Comparison of ENCODE assay signal across 8 mouse cellular contexts in the genomic region with DNA sequence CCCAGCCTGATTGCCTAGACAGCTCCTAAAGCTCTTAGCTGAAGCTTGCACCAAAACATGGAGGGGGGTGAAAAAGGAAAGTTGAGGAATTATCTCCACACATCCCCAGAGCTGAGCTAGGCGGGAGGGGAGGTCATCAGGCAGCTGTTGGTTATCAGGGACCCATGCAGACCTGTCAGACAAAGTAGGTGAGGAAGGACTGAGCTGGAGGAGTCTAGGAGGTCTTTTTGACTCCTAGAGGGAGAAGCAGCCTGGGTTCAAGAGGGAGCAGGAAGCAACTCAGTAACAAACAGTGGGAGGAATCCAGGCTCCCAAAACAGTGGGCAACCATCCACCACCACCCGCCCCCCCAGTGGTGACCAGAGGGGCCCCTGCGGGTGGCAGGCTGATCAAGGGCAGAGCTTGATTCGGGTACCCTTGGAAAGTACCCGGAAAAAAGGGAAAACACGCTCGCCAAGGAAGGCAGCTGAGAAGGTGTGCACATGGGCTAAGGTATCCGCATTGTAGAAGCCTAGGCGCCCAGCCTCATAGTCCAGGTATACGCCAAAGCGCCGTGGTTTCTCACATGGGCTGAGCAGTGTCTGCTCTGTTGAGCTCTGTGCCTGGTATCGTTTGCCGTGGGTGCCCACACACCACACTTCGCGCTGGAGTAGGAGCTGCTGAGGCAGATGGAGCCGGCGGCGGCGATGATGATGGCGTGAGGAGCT. TPM values are rescaled to one million over a fixed set of nuclear protein-coding genes. Genes with fewer than 3 reads are reported as not detected.
DNase-seq lines count a peak whose midpoint lies in the region; ATAC-seq and TF ChIP-seq lines count a peak whose summit lies in the region.

No protein-coding gene starts in this region.

- no peak overlapping the region for H3K27ac ChIP-seq in forebrain, embryonic 15.5 days (replicated peaks)
- H3K27ac ChIP-seq in limb, embryonic 11.5 days (replicated peaks; ENCODE audit: low read depth, low read length), result no peak overlapping the region
- no peak overlapping the region for H3K27ac ChIP-seq in neural tube, embryonic 15.5 days (replicated peaks)
- H3K27ac ChIP-seq in thymus, adult 2 months (ENCODE audit: control insufficient read depth, insufficient read depth, low read length), result no peak overlapping the region

- peak; percentile 46 for ATAC-seq in forebrain, embryonic 15.5 days (replicated peaks)
- ATAC-seq in limb, embryonic 11.5 days (ENCODE audit: insufficient number of reproducible peaks, low FRiP score, low TSS enrichment, low read depth), result peak; percentile 62
- peak; percentile 48 for ATAC-seq in neural tube, embryonic 15.5 days (ENCODE audit: low FRiP score)

- H3K27me3 ChIP-seq in forebrain, embryonic 15.5 days, result no peaks in the 10 kb centered on the region
- H3K27me3 ChIP-seq in limb, embryonic 11.5 days (ENCODE audit: control insufficient read depth, insufficient read depth, low read length), result no peaks in the 10 kb centered on the region
- no peaks in the 10 kb centered on the region for H3K27me3 ChIP-seq in neural tube, embryonic 15.5 days (replicated peaks)
- no peaks in the 10 kb centered on the region for H3K27me3 ChIP-seq in thymus, adult 2 months (ENCODE audit: control insufficient read depth, insufficient read depth, low read length)

- H3K4me1 ChIP-seq in forebrain, embryonic 15.5 days, result peaks cover 12% of the 10 kb centered on the region
- peaks cover 5% of the 10 kb centered on the region for H3K4me1 ChIP-seq in limb, embryonic 11.5 days (ENCODE audit: control insufficient read depth, insufficient read depth, low read length)
- peaks cover 14% of the 10 kb centered on the region for H3K4me1 ChIP-seq in neural tube, embryonic 15.5 days
- H3K4me1 ChIP-seq in thymus, adult 2 months (replicated peaks; ENCODE audit: control insufficient read depth, insufficient read depth, low read length), result peaks cover 4% of the 10 kb centered on the region; the same call in 1 of the 2 replicates

- WGBS in forebrain, embryonic 15.5 days, result 59% methylated on average over 21 of the region's 21 CpGs
- 59% methylated on average over 21 of the region's 21 CpGs for WGBS in limb, embryonic 11.5 days
- WGBS in neural tube, embryonic 15.5 days, result 60% methylated on average over 21 of the region's 21 CpGs
- 88% methylated on average over 21 of the region's 21 CpGs for WGBS in thymus, adult 2 months

- no peak overlapping the region for H3K4me3 ChIP-seq in forebrain, embryonic 15.5 days
- H3K4me3 ChIP-seq in limb, embryonic 11.5 days (ENCODE audit: low read depth, low read length), result no peak overlapping the region
- H3K4me3 ChIP-seq in neural tube, embryonic 15.5 days (replicated peaks), result no peak overlapping the region
- H3K4me3 ChIP-seq in thymus, adult 2 months (ENCODE audit: control insufficient read depth, insufficient read depth, low read length), result no peak overlapping the region

- TF ChIP-seq CTCF in thymus, adult 2 months (IDR thresholded peaks at IDR 0.05; ENCODE audit: borderline replicate concordance, control insufficient read depth, extremely low read depth, insufficient read depth, low read length, poor library complexity), result no peak

- DNase-seq in left cerebral cortex, adult 18-20 months (ENCODE audit: low spot score in 2 of 2), result peak; percentile 44 to 60
- no peak for DNase-seq in left cerebral cortex, adult 11 months (ENCODE audit: low spot score)
- no peak for DNase-seq in limb, embryonic 11.5 days (ENCODE audit: low spot score)
- DNase-seq in cerebellum, postnatal 25 days, result no peak
- no peak for DNase-seq in thymus, adult 2 months
- DNase-seq in heart, adult 8-10 months (ENCODE audit: low spot score), result no peak

- no peak overlapping the region for H3K9ac ChIP-seq in forebrain, embryonic 15.5 days (replicated peaks)
- no peak overlapping the region for H3K9ac ChIP-seq in limb, embryonic 11.5 days (ENCODE audit: low read length)
- H3K9ac ChIP-seq in neural tube, embryonic 15.5 days (replicated peaks), result no peak overlapping the region

- TF ChIP-seq POLR2A in thymus, adult 2 months (IDR thresholded peaks at IDR 0.05; ENCODE audit: control insufficient read depth, extremely low read depth, insufficient read depth, low read length, poor library complexity), result no peak

- no peak overlapping the region for H3K4me2 ChIP-seq in forebrain, embryonic 15.5 days (replicated peaks)
- H3K4me2 ChIP-seq in limb, embryonic 11.5 days (ENCODE audit: low read depth, severe bottlenecking), result no peak overlapping the region
- H3K4me2 ChIP-seq in neural tube, embryonic 15.5 days, result no peak overlapping the region

- H3K36me3 ChIP-seq in forebrain, embryonic 15.5 days, result peaks cover 99% of the 10 kb centered on the region
- H3K36me3 ChIP-seq in limb, embryonic 11.5 days (ENCODE audit: control insufficient read depth, insufficient read depth, low read length), result peaks cover 34% of the 10 kb centered on the region
- H3K36me3 ChIP-seq in neural tube, embryonic 15.5 days, result peaks cover 95% of the 10 kb centered on the region
- H3K36me3 ChIP-seq in thymus, adult 2 months (ENCODE audit: control insufficient read depth, insufficient read depth, low read length), result peaks cover 90% of the 10 kb centered on the region

- no peaks in the 10 kb centered on the region for H3K9me3 ChIP-seq in forebrain, embryonic 15.5 days
- no peaks in the 10 kb centered on the region for H3K9me3 ChIP-seq in limb, embryonic 11.5 days (ENCODE audit: control insufficient read depth, low read length)
- H3K9me3 ChIP-seq in neural tube, embryonic 15.5 days (replicated peaks), result no peaks in the 10 kb centered on the region

RNA-seq across cellular contexts. Expression of a gene that starts 6.9 kb away (rescaled TPM):
- 100 to 1,000 TPM; 233 to 240 TPM for total RNA-seq in left cerebral cortex, adult 18-20 months (2021)
- polyA plus RNA-seq in forebrain, embryonic 15.5 days (2015; fragmentation: Nextera tagmentation; extraction: Ambion mirVana), result 475 and 481 TPM in 2 replicates
- polyA plus RNA-seq in limb, embryonic 11.5 days (2014; fragmentation: Nextera tagmentation; extraction: Ambion mirVana), result 805 and 864 TPM in 2 replicates
- polyA plus RNA-seq in neural tube, embryonic 15.5 days (2015; fragmentation: Nextera tagmentation; extraction: Ambion mirVana), result 351 and 459 TPM in 2 replicates
- 3,906 and 3,990 TPM in 2 replicates for polyA plus RNA-seq in thymus, adult 2 months (2012; rRNA removed)
- 100 to 1,000 TPM; 385 to 495 (median 425) TPM for total RNA-seq in heart, adult 8-10 months (2022)

RNA-seq across cellular contexts. Expression of a gene that starts 10.1 kb away (rescaled TPM):
- total RNA-seq in left cerebral cortex, adult 18-20 months (2021), result 10 to 100 TPM; 57.1 to 60.2 TPM
- 6.0 and 6.3 TPM in 2 replicates for polyA plus RNA-seq in forebrain, embryonic 15.5 days (2015; fragmentation: Nextera tagmentation; extraction: Ambion mirVana)
- 5.7 TPM in 2 replicates for polyA plus RNA-seq in limb, embryonic 11.5 days (2014; fragmentation: Nextera tagmentation; extraction: Ambion mirVana)
- polyA plus RNA-seq in neural tube, embryonic 15.5 days (2015; fragmentation: Nextera tagmentation; extraction: Ambion mirVana), result 6.4 and 7.3 TPM in 2 replicates
- polyA plus RNA-seq in thymus, adult 2 months (2012; rRNA removed), result 41.7 and 41.9 TPM in 2 replicates
- total RNA-seq in heart, adult 8-10 months (2022), result 10 to 100 TPM; 22.2 to 28.9 (median 23.8) TPM

RNA-seq across cellular contexts. Expression of a gene that starts 18.9 kb away (rescaled TPM):
- total RNA-seq in left cerebral cortex, adult 18-20 months (2021), result 1 to 10 TPM; 2.3 to 3.7 TPM
- polyA plus RNA-seq in forebrain, embryonic 15.5 days (2015; fragmentation: Nextera tagmentation; extraction: Ambion mirVana), result 1.4 and 1.7 TPM in 2 replicates
- polyA plus RNA-seq in limb, embryonic 11.5 days (2014; fragmentation: Nextera tagmentation; extraction: Ambion mirVana), result 0.25 and 0.41 TPM in 2 replicates
- polyA plus RNA-seq in neural tube, embryonic 15.5 days (2015; fragmentation: Nextera tagmentation; extraction: Ambion mirVana), result 2.1 and 2.6 TPM in 2 replicates
- 11.6 and 13.0 TPM in 2 replicates for polyA plus RNA-seq in thymus, adult 2 months (2012; rRNA removed)
- 10 to 100 TPM; 15.6 to 31.7 (median 17.5) TPM for total RNA-seq in heart, adult 8-10 months (2022)

RNA-seq across cellular contexts. Expression of a gene that starts 19.4 kb away (rescaled TPM):
- total RNA-seq in left cerebral cortex, adult 18-20 months (2021), result 1 to 10 TPM; 1.7 to 3.0 TPM
- 4.5 and 5.8 TPM in 2 replicates for polyA plus RNA-seq in forebrain, embryonic 15.5 days (2015; fragmentation: Nextera tagmentation; extraction: Ambion mirVana)
- 9.4 and 13.5 TPM in 2 replicates for polyA plus RNA-seq in limb, embryonic 11.5 days (2014; fragmentation: Nextera tagmentation; extraction: Ambion mirVana)
- polyA plus RNA-seq in neural tube, embryonic 15.5 days (2015; fragmentation: Nextera tagmentation; extraction: Ambion mirVana), result 2.9 and 3.3 TPM in 2 replicates
- polyA plus RNA-seq in thymus, adult 2 months (2012; rRNA removed), result 8.1 and 20.2 TPM in 2 replicates
- 1 to 10 TPM; 1.6 to 5.4 (median 3.7) TPM for total RNA-seq in heart, adult 8-10 months (2022)

Comparison
In these comparisons a context has a peak if more than half of its experiments do, and no peak if none do; other contexts are left out.
1. DNase-seq: peak in left cerebral cortex, adult 18-20 months (2 of 2); none in left cerebral cortex, adult 11 months (single experiment), limb, embryonic 11.5 days (single experiment), cerebellum, postnatal 25 days (0 of 2), thymus, adult 2 months (single experiment) and heart, adult 8-10 months (single experiment).
2. Peak in every context shown above with its lines, with median percentiles within 50 percentile points of each other: ATAC-seq.